Comparison of ENCODE assay signal across 23 mouse cellular contexts in genomic region chr4:40113173-40113572, GRCm38 (mm10). TPM values are rescaled to one million over a fixed set of nuclear protein-coding genes. Genes with fewer than 3 reads are reported as not detected.
DNase-seq lines count a peak whose midpoint lies in the region; ATAC-seq and TF ChIP-seq lines count a peak whose summit lies in the region.
"Had no signal": no experiment of that assay in that cellular context is flagged by ENCODE, and none has a peak within 500 bp of the region (broad histone marks: within the 10 kb centered on the region; RNA-seq: fewer than 3 reads in every experiment).

No protein-coding gene starts in this region.

- H3K9ac ChIP-seq in forebrain, postnatal 0 days: no peak overlapping the region
- no peak overlapping the region for H3K9ac ChIP-seq in intestine, postnatal 0 days (ENCODE audit: low read depth, low read length)
- H3K9ac ChIP-seq in intestine, embryonic 16.5 days (ENCODE audit: low read depth, low read length): no peak overlapping the region
- no peak overlapping the region for H3K9ac ChIP-seq in midbrain, embryonic 14.5 days (replicated peaks; ENCODE audit: low read length)
- no peak overlapping the region for H3K9ac ChIP-seq in midbrain, embryonic 15.5 days
- no peak overlapping the region for H3K9ac ChIP-seq in stomach, postnatal 0 days (ENCODE audit: low read length)
- H3K9ac ChIP-seq: liver, postnatal 0 days; neural tube, embryonic 13.5 days had no signal

- peak; percentile 58 for TF ChIP-seq CTCF in forebrain, postnatal 0 days (IDR thresholded peaks at IDR 0.05; ENCODE audit: low read depth)
- TF ChIP-seq CTCF in intestine, postnatal 0 days (IDR thresholded peaks at IDR 0.05; ENCODE audit: low read depth): peak; percentile 37; the same call in 1 of the 2 replicates
- peak; percentile 52 for TF ChIP-seq CTCF in stomach, postnatal 0 days (IDR thresholded peaks at IDR 0.05; ENCODE audit: low read depth)

- DNase-seq in forebrain, postnatal 0 days: peak; percentile 46
- no peak for DNase-seq in forebrain, embryonic 10.5 days (ENCODE audit: extremely low spot score, low spot score)
- peak; percentile 63 for DNase-seq in midbrain, embryonic 14.5 days
- no peak for DNase-seq in stomach, postnatal 0 days (ENCODE audit: low spot score)
- no peak for DNase-seq in B cell, adult 2 months
- DNase-seq: adrenal gland, postnatal 10 days; cerebellum, adult 9-11 months; gastrocnemius, postnatal 14 days; heart, adult 11 months; kidney, postnatal 36 days; liver, postnatal 0 days; lung, postnatal 10 days; thymus, postnatal 25 days had no signal

- no peaks in the 10 kb centered on the region for H3K36me3 ChIP-seq in forebrain, postnatal 0 days (ENCODE audit: insufficient read depth)
- H3K36me3 ChIP-seq in forebrain, embryonic 10.5 days (replicated peaks): no peaks in the 10 kb centered on the region
- H3K36me3 ChIP-seq in intestine, postnatal 0 days (ENCODE audit: control insufficient read depth, insufficient read depth): no peaks in the 10 kb centered on the region
- H3K36me3 ChIP-seq in intestine, embryonic 16.5 days (ENCODE audit: control insufficient read depth, insufficient read depth, low read length): no peaks in the 10 kb centered on the region
- no peaks in the 10 kb centered on the region for H3K36me3 ChIP-seq in midbrain, embryonic 14.5 days (ENCODE audit: control insufficient read depth, insufficient read depth, low read length)
- H3K36me3 ChIP-seq in midbrain, embryonic 15.5 days (replicated peaks): no peaks in the 10 kb centered on the region
- H3K36me3 ChIP-seq in stomach, postnatal 0 days (ENCODE audit: control insufficient read depth, insufficient read depth, low read length): no peaks in the 10 kb centered on the region
- H3K36me3 ChIP-seq: embryonic facial prominence, embryonic 10.5 days; G1E; neural tube, embryonic 13.5 days had no signal

- 84% methylated on average over 1 of the region's 1 CpGs for WGBS in forebrain, postnatal 0 days
- 88% methylated on average over 1 of the region's 1 CpGs for WGBS in forebrain, embryonic 10.5 days
- 86% methylated on average over 1 of the region's 1 CpGs for WGBS in intestine, postnatal 0 days
- 79% methylated on average over 1 of the region's 1 CpGs for WGBS in intestine, embryonic 16.5 days
- WGBS in midbrain, embryonic 14.5 days: 84% methylated on average over 1 of the region's 1 CpGs
- WGBS in midbrain, embryonic 15.5 days: 87% methylated on average over 1 of the region's 1 CpGs
- 65% methylated on average over 1 of the region's 1 CpGs for WGBS in stomach, postnatal 0 days

- no peak overlapping the region for H3K27ac ChIP-seq in forebrain, postnatal 0 days (ENCODE audit: low read depth, low read length)
- H3K27ac ChIP-seq in forebrain, embryonic 10.5 days: no peak overlapping the region
- H3K27ac ChIP-seq in intestine, postnatal 0 days (ENCODE audit: low read depth, low read length): no peak overlapping the region
- H3K27ac ChIP-seq in intestine, embryonic 16.5 days (ENCODE audit: low read length): no peak overlapping the region
- H3K27ac ChIP-seq in midbrain, embryonic 14.5 days (replicated peaks; ENCODE audit: low read depth, low read length): no peak overlapping the region
- H3K27ac ChIP-seq in midbrain, embryonic 15.5 days: no peak overlapping the region
- no peak overlapping the region for H3K27ac ChIP-seq in stomach, postnatal 0 days (replicated peaks)
- H3K27ac ChIP-seq: embryonic facial prominence, embryonic 10.5 days; neural tube, embryonic 13.5 days had no signal

- no peak for ATAC-seq in forebrain, postnatal 0 days
- ATAC-seq in intestine, postnatal 0 days: no peak
- ATAC-seq in intestine, embryonic 16.5 days: no peak
- ATAC-seq in midbrain, embryonic 14.5 days (ENCODE audit: low FRiP score, low TSS enrichment): no peak
- ATAC-seq in midbrain, embryonic 15.5 days (replicated peaks): no peak
- no peak for ATAC-seq in stomach, postnatal 0 days (ENCODE audit: low FRiP score, low TSS enrichment)
- ATAC-seq: activated CD4-positive, CD25-positive, alpha-beta regulatory T cell, adult 4 months; liver, postnatal 0 days had no signal

- no peaks in the 10 kb centered on the region for H3K4me1 ChIP-seq in forebrain, postnatal 0 days (ENCODE audit: insufficient read depth)
- no peaks in the 10 kb centered on the region for H3K4me1 ChIP-seq in forebrain, embryonic 10.5 days
- no peaks in the 10 kb centered on the region for H3K4me1 ChIP-seq in intestine, postnatal 0 days (replicated peaks; ENCODE audit: control insufficient read depth, insufficient read depth, low read length)
- H3K4me1 ChIP-seq in intestine, embryonic 16.5 days (ENCODE audit: control insufficient read depth, insufficient read depth, low read length): no peaks in the 10 kb centered on the region
- H3K4me1 ChIP-seq in midbrain, embryonic 14.5 days (ENCODE audit: control insufficient read depth, insufficient read depth, low read length): no peaks in the 10 kb centered on the region
- no peaks in the 10 kb centered on the region for H3K4me1 ChIP-seq in midbrain, embryonic 15.5 days
- H3K4me1 ChIP-seq in stomach, postnatal 0 days (replicated peaks; ENCODE audit: control insufficient read depth, insufficient read depth): no peaks in the 10 kb centered on the region
- H3K4me1 ChIP-seq: embryonic facial prominence, embryonic 10.5 days; neural tube, embryonic 13.5 days had no signal

- H3K4me3 ChIP-seq in forebrain, postnatal 0 days (ENCODE audit: low read depth, low read length): no peak overlapping the region
- no peak overlapping the region for H3K4me3 ChIP-seq in forebrain, embryonic 10.5 days
- H3K4me3 ChIP-seq in intestine, postnatal 0 days (ENCODE audit: low read depth, low read length): no peak overlapping the region
- H3K4me3 ChIP-seq in intestine, embryonic 16.5 days (ENCODE audit: low read length): no peak overlapping the region
- H3K4me3 ChIP-seq in midbrain, embryonic 14.5 days (replicated peaks; ENCODE audit: low read depth, low read length): no peak overlapping the region
- no peak overlapping the region for H3K4me3 ChIP-seq in midbrain, embryonic 15.5 days
- no peak overlapping the region for H3K4me3 ChIP-seq in stomach, postnatal 0 days (ENCODE audit: low read depth, low read length)
- H3K4me3 ChIP-seq: embryonic facial prominence, embryonic 10.5 days; neural tube, embryonic 13.5 days had no signal

- no peak for TF ChIP-seq EP300 in stomach, postnatal 0 days (optimal IDR thresholded peaks at IDR 0.05)

- H3K4me2 ChIP-seq in forebrain, postnatal 0 days (ENCODE audit: low read depth): no peak overlapping the region
- no peak overlapping the region for H3K4me2 ChIP-seq in intestine, postnatal 0 days (replicated peaks; ENCODE audit: low read depth)
- no peak overlapping the region for H3K4me2 ChIP-seq in intestine, embryonic 16.5 days (ENCODE audit: low read depth, low read length)
- no peak overlapping the region for H3K4me2 ChIP-seq in midbrain, embryonic 14.5 days (ENCODE audit: low read length)
- no peak overlapping the region for H3K4me2 ChIP-seq in midbrain, embryonic 15.5 days
- H3K4me2 ChIP-seq in stomach, postnatal 0 days (replicated peaks; ENCODE audit: low read depth): no peak overlapping the region
- H3K4me2 ChIP-seq: heart, embryonic 11.5 days; liver, embryonic 11.5 days; midbrain, embryonic 11.5 days; neural tube, embryonic 13.5 days had no signal

- H3K27me3 ChIP-seq in forebrain, postnatal 0 days (ENCODE audit: insufficient read depth, low read length): no peaks in the 10 kb centered on the region
- H3K27me3 ChIP-seq in forebrain, embryonic 10.5 days (ENCODE audit: poor library complexity, severe bottlenecking): no peaks in the 10 kb centered on the region
- H3K27me3 ChIP-seq in intestine, postnatal 0 days (replicated peaks; ENCODE audit: control insufficient read depth, insufficient read depth, low read length): no peaks in the 10 kb centered on the region
- no peaks in the 10 kb centered on the region for H3K27me3 ChIP-seq in intestine, embryonic 16.5 days (replicated peaks; ENCODE audit: control insufficient read depth, insufficient read depth, low read length)
- no peaks in the 10 kb centered on the region for H3K27me3 ChIP-seq in midbrain, embryonic 14.5 days (ENCODE audit: control insufficient read depth, insufficient read depth, low read length)
- no peaks in the 10 kb centered on the region for H3K27me3 ChIP-seq in midbrain, embryonic 15.5 days (replicated peaks)
- H3K27me3 ChIP-seq in stomach, postnatal 0 days (ENCODE audit: control insufficient read depth, insufficient read depth, low read length): no peaks in the 10 kb centered on the region
- H3K27me3 ChIP-seq: neural tube, embryonic 13.5 days had no signal

- no peaks in the 10 kb centered on the region for H3K9me3 ChIP-seq in forebrain, postnatal 0 days (ENCODE audit: low read length)
- H3K9me3 ChIP-seq in forebrain, embryonic 10.5 days: no peaks in the 10 kb centered on the region
- no peaks in the 10 kb centered on the region for H3K9me3 ChIP-seq in intestine, postnatal 0 days (ENCODE audit: control insufficient read depth)
- H3K9me3 ChIP-seq in intestine, embryonic 16.5 days (ENCODE audit: control insufficient read depth, low read length): no peaks in the 10 kb centered on the region
- H3K9me3 ChIP-seq in midbrain, embryonic 14.5 days (ENCODE audit: control insufficient read depth, low read length): no peaks in the 10 kb centered on the region
- H3K9me3 ChIP-seq in midbrain, embryonic 15.5 days: no peaks in the 10 kb centered on the region
- no peaks in the 10 kb centered on the region for H3K9me3 ChIP-seq in stomach, postnatal 0 days (ENCODE audit: control insufficient read depth, low read length)
- H3K9me3 ChIP-seq: embryonic facial prominence, embryonic 10.5 days; G1E; neural tube, embryonic 13.5 days had no signal

RNA-seq across cellular contexts. Expression of gene Aco1, which starts 29.7 kb away (rescaled TPM):
- 53.6 and 59.6 TPM in 2 replicates for total RNA-seq in forebrain, postnatal 0 days (2014; rRNA removed)
- 35.0 and 40.0 TPM in 2 replicates for polyA plus RNA-seq in forebrain, postnatal 0 days (2015; fragmentation: Nextera tagmentation; extraction: Ambion mirVana)
- polyA plus RNA-seq in forebrain, embryonic 10.5 days (2016; fragmentation: Nextera tagmentation; extraction: Ambion mirVana): 53.3 and 54.3 TPM in 2 replicates
- 55.6 and 61.3 TPM in 2 replicates for polyA plus RNA-seq in intestine, postnatal 0 days (2015; fragmentation: Nextera tagmentation; extraction: Ambion mirVana)
- 79.0 and 88.1 TPM in 2 replicates for polyA plus RNA-seq in intestine, embryonic 16.5 days (2015; fragmentation: Nextera tagmentation; extraction: Ambion mirVana)
- polyA plus RNA-seq in midbrain, embryonic 14.5 days (2014; fragmentation: Nextera tagmentation; extraction: Ambion mirVana): 31.2 and 48.2 TPM in 2 replicates
- polyA plus RNA-seq in midbrain, embryonic 15.5 days (2015; fragmentation: Nextera tagmentation; extraction: Ambion mirVana): 44.0 and 45.1 TPM in 2 replicates
- polyA plus RNA-seq in stomach, postnatal 0 days (2015; fragmentation: Nextera tagmentation; extraction: Ambion mirVana): 33.2 and 35.9 TPM in 2 replicates

Comparison
In these comparisons a context has a peak if more than half of its experiments do, and no peak if none do; other contexts are left out.
1. DNase-seq: peak in forebrain, postnatal 0 days (single experiment) and midbrain, embryonic 14.5 days (single experiment); none in forebrain, embryonic 10.5 days (single experiment), stomach, postnatal 0 days (single experiment) and B cell, adult 2 months (0 of 2).
2. Peak in every context shown above with its lines, with median percentiles within 50 percentile points of each other: CTCF ChIP-seq.